Mouse (Mus musculus): ENCODE data around the gene Acsm4.
"Not testable (repeated sequence)": the region's sequence is repeated elsewhere in the genome, so short reads cannot be mapped to it uniquely, and the experiment has no call there.

Gene Acsm4

GRCm38 (mm10) chr7:119689726-119690125 is at the start of gene Acsm4:
TSS of gene Acsm4 (plus strand) at chr7:119690026.
- in situ Hi-C loops (cut with MboI; ENCODE audit: unreplicated experiment in 2 of 2) = no loop called here

DNA sequence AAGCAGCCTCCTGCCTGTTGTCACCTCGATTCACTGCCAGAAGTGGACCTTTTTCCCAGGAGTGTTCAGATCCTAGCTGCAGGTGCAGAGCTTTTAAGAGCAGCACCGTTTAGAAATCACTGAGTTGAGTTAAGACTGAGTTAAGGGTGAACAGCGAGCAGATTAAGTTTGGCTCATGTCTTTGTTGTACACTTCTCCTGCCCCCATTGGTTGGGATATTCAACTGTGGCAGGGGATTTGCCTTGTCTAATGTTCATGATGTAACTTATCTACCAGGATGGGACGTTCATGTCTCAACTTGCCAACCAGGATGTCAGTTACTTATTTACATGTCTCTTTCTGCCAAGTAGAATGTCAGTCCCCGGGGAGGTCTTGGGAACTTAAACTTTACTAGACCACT is 47.5 kb upstream of the Acsm4 start:
- in situ Hi-C loops (cut with MboI; ENCODE audit: unreplicated experiment in 2 of 2) = no loop called here

- in situ Hi-C loops (cut with MboI; ENCODE audit: unreplicated experiment in 2 of 2) = no loop called here
Measured at GRCm38 (mm10) chr7:119667893-119668292, 21.9 kb upstream of the Acsm4 start.

- in situ Hi-C loops (cut with MboI; ENCODE audit: unreplicated experiment in 2 of 2) = loop anchor here (5.0 to 10.0 kb wide), 6 partner anchors 434 to 1154 kb away; partner anchors contain the start of genes Tmem159 (in 1 of the 2) and Uqcrc2 (in 1 of the 2)
Measured at GRCm38 (mm10) chr7:119670395-119670794, 19.4 kb upstream of the Acsm4 start.

DNA sequence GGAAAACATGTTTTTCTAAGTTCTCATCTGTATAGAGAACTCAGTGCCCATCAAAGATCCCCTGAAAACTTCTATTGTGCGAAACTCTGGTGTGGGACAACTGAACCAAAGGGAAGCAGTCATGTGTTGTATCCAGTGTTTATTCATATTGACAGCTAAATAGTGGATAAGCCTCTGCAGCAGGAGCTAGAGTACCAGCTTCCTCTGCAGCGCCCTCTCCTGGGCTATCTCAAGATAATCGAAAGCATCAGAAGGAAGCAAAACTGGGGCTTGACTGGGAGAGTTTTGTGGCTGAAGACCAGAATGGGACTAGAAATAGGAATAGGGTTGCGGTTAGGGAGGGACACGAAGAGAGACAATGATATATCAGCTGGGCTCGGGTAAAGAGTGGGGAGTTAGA is 18.9 kb upstream of the Acsm4 start:
- in situ Hi-C loops (cut with MboI; ENCODE audit: unreplicated experiment in 2 of 2) = loop anchor here (5.0 to 10.0 kb wide), 6 partner anchors 434 to 1154 kb away; partner anchors contain the start of genes Tmem159 (in 1 of the 2) and Uqcrc2 (in 1 of the 2)

- in situ Hi-C loops (cut with MboI; ENCODE audit: unreplicated experiment in 2 of 2) = loop anchor here (5.0 to 10.0 kb wide), 6 partner anchors 431 to 1151 kb away; partner anchors contain the start of genes Tmem159 (in 1 of the 2) and Uqcrc2 (in 1 of the 2)
Measured at GRCm38 (mm10) chr7:119673465-119673864, 16.4 kb upstream of the Acsm4 start.

GRCm38 (mm10) chr7:119680107-119680506 is 9.7 kb upstream of the Acsm4 start:
- in situ Hi-C loops (cut with MboI; ENCODE audit: unreplicated experiment in 2 of 2) = no loop called here

- in situ Hi-C loops (cut with MboI; ENCODE audit: unreplicated experiment in 2 of 2) = no loop called here
Measured at GRCm38 (mm10) chr7:119682699-119683098, 7.1 kb upstream of the Acsm4 start.

GRCm38 (mm10) chr7:119692302-119692701 is 2.5 kb downstream of the Acsm4 start:
- in situ Hi-C loops (cut with MboI; ENCODE audit: unreplicated experiment in 2 of 2) = no loop called here

DNA sequence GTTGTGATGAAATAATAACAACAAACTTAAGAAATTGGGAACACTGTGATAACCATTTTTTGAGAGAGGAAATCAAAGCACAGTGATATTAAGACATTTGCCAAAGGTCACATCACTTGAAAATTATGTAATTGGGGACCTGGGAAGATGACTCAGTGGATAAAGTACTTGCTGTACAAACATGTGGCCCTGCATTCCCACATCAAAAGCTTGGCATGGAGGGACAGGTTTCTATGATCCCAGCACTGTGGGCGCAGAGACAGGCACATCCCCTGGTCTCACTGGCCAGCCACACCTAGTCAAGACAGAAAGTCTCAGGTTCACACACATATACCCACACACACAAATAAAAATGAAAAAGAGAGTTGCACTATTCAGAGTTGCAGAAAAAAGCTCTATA is 5.1 kb downstream of the Acsm4 start:
- in situ Hi-C loops (cut with MboI; ENCODE audit: unreplicated experiment in 2 of 2) = no loop called here

GRCm38 (mm10) chr7:119714111-119714510 is 24.3 kb downstream of the Acsm4 start:
- in situ Hi-C loops (cut with MboI; ENCODE audit: unreplicated experiment in 2 of 2) = no loop called here

DNA sequence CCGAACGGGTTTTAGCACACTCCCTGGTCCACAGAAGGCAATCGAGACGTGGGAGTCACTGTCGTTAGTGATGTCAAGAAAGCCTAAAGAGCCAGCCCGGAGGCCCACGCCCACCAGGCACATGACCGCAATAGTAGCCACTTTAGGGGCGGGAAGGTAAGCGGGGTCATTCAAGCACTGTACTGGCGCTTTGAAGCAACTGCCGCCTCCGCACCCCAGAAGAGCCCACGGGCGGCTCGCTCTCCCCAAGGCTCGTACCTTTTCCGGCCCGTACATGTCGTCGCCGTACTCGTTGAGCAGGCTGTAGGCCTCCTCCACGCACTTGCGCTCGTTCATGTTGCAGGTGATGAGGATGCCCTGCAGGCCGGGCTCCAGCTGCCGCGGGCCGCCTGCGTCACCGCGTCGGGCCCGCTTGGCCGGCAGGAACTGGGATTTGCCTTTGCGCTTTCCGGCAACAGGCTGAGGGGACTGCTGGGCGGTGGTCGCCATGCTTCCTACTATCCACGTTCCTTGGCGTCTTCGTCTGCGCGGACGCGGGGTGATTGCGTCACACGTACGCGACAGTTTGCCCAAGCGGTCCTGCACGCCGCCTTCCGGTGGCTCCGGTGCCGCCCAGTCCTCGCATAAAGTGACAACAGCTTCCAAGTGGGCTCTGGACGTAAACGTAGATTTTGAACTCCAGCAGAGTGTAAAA is 30.6 kb downstream of the Acsm4 start, which contains the start of gene Thumpd1:
Gene Thumpd1, minus strand, starts transcription at position 546 of the 694 bp plus-strand sequence.
- in situ Hi-C loops (cut with MboI; ENCODE audit: unreplicated experiment in 2 of 2) = no loop called here

- in situ Hi-C loops (cut with MboI; ENCODE audit: unreplicated experiment in 2 of 2) = no loop called here
Measured at GRCm38 (mm10) chr7:119720947-119721310, 31.1 kb downstream of the Acsm4 start.

DNA sequence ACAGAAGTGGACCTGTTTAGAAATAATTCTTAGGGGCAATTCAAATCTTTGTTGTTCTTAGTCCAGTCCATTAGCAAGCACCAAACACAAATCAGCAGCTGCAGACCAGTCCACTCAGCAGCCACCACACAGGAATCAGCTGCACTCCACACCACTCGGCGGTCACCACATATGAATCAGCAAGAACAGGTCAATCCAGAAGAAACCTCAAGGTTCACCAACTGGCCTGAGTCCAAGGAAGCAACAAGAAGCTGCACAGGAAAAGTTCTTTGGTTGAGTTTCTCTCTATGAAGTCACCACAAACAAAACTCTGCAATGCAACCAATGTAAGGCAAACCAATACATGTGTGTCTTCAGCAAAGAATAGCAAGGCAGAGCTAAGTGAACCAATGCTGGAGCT is 37.8 kb downstream of the Acsm4 start:
- in situ Hi-C loops (cut with MboI; ENCODE audit: unreplicated experiment in 2 of 2) = no loop called here

GRCm38 (mm10) chr7:119731262-119731661 is 41.4 kb downstream of the Acsm4 start:
- in situ Hi-C loops (cut with MboI; ENCODE audit: unreplicated experiment in 2 of 2) = not testable (repeated sequence)

DNA sequence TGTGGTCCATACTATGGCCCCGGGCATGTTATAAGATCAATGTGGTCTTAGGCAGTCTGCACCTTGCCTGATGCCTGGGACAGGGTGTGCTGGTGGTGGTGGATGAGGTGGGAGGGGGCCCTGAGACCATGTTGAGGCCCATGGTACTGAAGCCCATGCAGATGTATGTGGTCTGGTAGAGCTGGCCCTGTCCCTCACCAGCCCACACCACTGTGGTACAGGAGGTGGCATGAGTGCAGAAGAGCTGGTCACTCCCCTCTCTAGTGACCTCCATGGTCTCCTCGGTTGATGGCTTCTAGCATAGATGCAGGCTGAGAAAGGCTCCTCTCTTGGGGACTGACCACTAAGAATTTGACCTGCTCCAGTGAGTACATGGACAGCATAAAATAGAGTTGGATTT is 49.1 kb downstream of the Acsm4 start:
- in situ Hi-C loops (cut with MboI; ENCODE audit: unreplicated experiment in 2 of 2) = no loop called here

GRCm38 (mm10) chr7:119739798-119740468 is 50.1 kb downstream of the Acsm4 start:
- in situ Hi-C loops (cut with MboI; ENCODE audit: unreplicated experiment in 2 of 2) = not testable (repeated sequence)

DNA sequence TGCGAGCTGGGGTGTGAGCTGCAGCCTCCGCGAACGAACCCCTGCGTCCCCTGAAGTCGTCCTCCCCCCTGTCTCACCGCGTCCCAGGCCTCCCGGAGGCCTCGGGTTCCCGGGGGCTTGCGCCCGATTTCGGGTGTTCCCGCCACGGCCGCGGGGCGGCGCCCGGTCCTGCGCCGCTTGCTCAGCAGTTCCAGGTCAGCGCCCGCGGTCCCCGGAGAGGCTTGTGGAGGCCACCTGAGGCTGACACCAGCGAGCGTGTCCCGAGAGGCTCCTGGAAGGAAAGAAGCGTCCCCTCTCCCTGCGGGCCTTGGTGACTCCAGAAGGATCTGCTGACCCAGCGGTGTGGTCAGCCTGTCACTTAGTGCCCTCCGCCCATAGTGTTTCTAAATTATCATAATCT is 54.5 kb downstream of the Acsm4 start:
- in situ Hi-C loops (cut with MboI; ENCODE audit: unreplicated experiment in 2 of 2) = no loop called here

DNA sequence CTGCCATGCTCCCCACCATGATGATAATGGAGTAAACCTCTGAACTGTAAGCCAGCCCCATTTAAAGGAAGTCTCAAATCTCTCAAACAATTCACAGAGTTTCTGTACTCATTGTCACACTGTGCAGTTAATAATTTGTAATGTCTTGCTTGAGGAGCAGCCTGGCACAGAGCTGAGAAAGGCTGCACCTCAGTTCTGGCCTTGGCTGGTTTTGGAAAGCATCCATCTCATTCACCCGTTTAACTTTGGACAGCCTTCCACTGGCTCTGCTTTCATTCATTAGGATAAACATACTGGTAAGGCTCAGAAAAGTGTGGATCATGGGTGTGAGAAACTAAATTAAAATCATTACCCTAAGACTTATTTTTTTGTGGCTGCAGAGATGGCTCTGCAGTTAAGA is 56.0 kb downstream of the Acsm4 start:
- in situ Hi-C loops (cut with MboI; ENCODE audit: unreplicated experiment in 2 of 2) = no loop called here

DNA sequence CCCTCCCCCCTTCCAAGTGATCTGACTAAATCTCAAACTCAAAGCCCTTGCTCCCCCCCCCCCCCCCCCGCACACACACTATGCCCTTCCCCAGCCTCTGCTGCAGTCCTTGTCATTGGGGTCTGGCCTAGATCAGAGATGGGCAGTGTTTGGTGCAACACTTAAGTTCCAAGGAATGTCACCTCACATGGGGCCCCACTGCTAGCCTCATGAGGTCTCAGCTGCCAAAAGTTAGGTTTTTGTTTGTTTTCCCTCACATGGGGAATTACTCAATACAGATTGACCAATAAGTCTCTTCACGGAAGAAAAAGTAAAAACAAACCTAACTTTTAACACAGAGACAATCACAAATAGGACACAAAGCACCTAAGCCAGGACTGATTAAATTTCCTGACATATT is 58.9 kb downstream of the Acsm4 start:
- in situ Hi-C loops (cut with MboI; ENCODE audit: unreplicated experiment in 2 of 2) = no loop called here

DNA sequence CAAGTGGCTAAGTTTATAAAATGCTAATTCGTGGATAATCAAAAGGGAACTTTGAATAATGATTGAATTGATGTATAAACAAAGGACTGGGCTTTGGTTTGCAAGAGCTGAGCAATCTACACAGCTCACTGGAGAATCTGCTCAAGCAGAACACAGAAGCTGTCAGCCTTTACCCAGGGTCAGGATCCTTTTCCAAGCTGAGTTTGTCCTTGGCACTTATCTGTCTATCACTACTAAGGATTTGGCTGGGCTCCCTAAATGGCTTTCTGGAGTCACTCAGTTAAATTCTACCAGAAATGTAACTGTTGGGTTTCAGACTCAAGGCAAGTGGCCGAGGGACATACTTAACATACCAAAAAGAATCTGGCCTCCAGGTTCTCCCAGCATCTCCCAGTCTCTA is 60.1 kb downstream of the Acsm4 start:
- in situ Hi-C loops (cut with MboI; ENCODE audit: unreplicated experiment in 2 of 2) = no loop called here

GRCm38 (mm10) chr7:119753696-119754095 is 63.9 kb downstream of the Acsm4 start:
- in situ Hi-C loops (cut with MboI; ENCODE audit: unreplicated experiment in 2 of 2) = no loop called here

Measured in v-Abl transformed pro-B cells (cell line).